Mouse (Mus musculus): ENCODE measurements around the gene Sox12. TPM values are rescaled to one million over a fixed set of nuclear protein-coding genes. Genes with fewer than 3 reads are reported as not detected.

Sox12 gene
- polyA plus RNA-seq, 1 experiment from 2014 or later = 20.7 TPM

DNA sequence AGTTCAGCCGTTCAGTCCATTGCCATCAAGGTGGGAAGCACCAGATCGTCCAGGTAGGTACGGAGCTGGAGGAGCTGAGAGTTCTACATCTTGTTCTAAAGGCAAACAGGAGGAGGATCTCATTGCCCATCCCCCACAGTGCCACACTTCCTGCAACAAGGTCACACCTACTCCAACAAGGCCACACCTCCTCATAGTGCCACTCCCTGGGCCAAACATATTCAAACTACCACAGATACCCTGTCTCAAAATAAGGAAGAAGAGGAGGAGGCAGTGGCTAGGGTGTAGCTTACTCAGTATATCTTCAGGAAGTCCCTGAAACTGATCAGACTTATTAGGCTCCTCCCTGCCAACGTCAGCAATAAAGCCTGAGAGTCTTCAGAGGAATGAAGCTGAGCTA, 13.7 kb downstream of the Sox12 start:
- Histone ChIP-seq H3K9me3 (replicated peaks; ENCODE audit: control insufficient read depth, low read length) (no peaks in the 10 kb centered on the region), H3K27me3 (ENCODE audit: control insufficient read depth, insufficient read depth, low read length) (no peaks in the 10 kb centered on the region), H3K4me3 (ENCODE audit: low read depth, low read length) (no peak overlapping the region), H3K27ac (replicated peaks; ENCODE audit: low read depth, low read length) (no peak overlapping the region), H3K9ac (replicated peaks; ENCODE audit: low read length) (no peak overlapping the region), H3K4me2 (ENCODE audit: low read depth, low read length) (no peak overlapping the region), H3K36me3 (replicated peaks; ENCODE audit: control insufficient read depth, insufficient read depth, low read depth, low read length) (no peaks in the 10 kb centered on the region), H3K4me1 (ENCODE audit: control insufficient read depth, insufficient read depth, low read length) (no peaks in the 10 kb centered on the region)
- DNase-seq (ENCODE audit: low spot score) (no peak), ATAC-seq (replicated peaks; ENCODE audit: insufficient number of reproducible peaks, low FRiP score, low TSS enrichment, low read depth) (no peak)
- 90% methylated on average over 4 of the region's 4 CpGs for WGBS

DNA sequence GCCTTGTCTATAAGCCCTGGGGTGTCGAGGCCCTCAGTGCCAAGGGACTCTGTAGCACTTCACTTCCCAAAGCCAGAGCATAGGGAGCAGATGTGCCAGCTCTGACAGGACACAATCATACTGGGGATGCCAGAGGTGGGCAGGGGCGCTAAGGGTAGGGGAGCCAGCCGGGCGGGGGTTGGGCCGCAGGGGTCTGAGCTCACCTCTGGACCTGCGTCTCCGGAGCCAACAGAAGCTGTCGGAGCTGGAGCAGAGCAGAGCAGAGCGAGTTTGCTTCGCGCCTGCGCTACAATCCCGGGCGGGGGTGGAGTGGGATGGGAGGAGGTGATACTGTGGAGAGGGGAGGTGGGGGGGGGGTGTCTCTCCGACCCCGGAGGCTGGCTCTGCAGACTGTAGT, 21.5 kb downstream of the Sox12 start, which contains the start of gene Nrsn2:
Nrsn2 (minus strand) TSS at position 294 of the 397 bp plus-strand sequence.
- Histone ChIP-seq H3K36me3 (replicated peaks; ENCODE audit: control insufficient read depth, insufficient read depth, low read depth, low read length) (no peaks in the 10 kb centered on the region), H3K9ac (replicated peaks; ENCODE audit: low read length) (peak within 1 kb of the TSS; percentile 37), H3K27me3 (ENCODE audit: control insufficient read depth, insufficient read depth, low read length) (no peaks in the 10 kb centered on the region), H3K4me2 (ENCODE audit: low read depth, low read length) (peak within 1 kb of the TSS; percentile 42), H3K4me3 (ENCODE audit: low read depth, low read length) (0 out of 2 replicates have a peak within 1 kb of the TSS, but pooled peaks have one; percentile 8), H3K27ac (replicated peaks; ENCODE audit: low read depth, low read length) (no peak within 1 kb of the TSS; the same call in 1 of the 2 replicates), H3K9me3 (replicated peaks; ENCODE audit: control insufficient read depth, low read length) (no peaks in the 10 kb centered on the region), H3K4me1 (ENCODE audit: control insufficient read depth, insufficient read depth, low read length) (peaks cover 6% of the 10 kb centered on the region)
- 2% methylated on average over 16 of the region's 16 CpGs for WGBS
- DNase-seq (ENCODE audit: low spot score) (peak; percentile 54), ATAC-seq (replicated peaks; ENCODE audit: insufficient number of reproducible peaks, low FRiP score, low TSS enrichment, low read depth) (peak; percentile 75)

GRCm38 (mm10) chr2:152375652-152376344, 22.1 kb downstream of the Sox12 start:
- no peaks in the 10 kb centered on the region for H3K27me3 ChIP-seq (ENCODE audit: control insufficient read depth, insufficient read depth, low read length)
- H3K9ac ChIP-seq (replicated peaks; ENCODE audit: low read length) = peak overlapping the region; percentile 28
- peaks cover 6% of the 10 kb centered on the region for H3K4me1 ChIP-seq (ENCODE audit: control insufficient read depth, insufficient read depth, low read length)
- no peaks in the 10 kb centered on the region for H3K9me3 ChIP-seq (replicated peaks; ENCODE audit: control insufficient read depth, low read length)
- no peak overlapping the region; the same call in 1 of the 2 replicates for H3K27ac ChIP-seq (replicated peaks; ENCODE audit: low read depth, low read length)
- peak overlapping the region; percentile 42 for H3K4me2 ChIP-seq (ENCODE audit: low read depth, low read length)
- H3K4me3 ChIP-seq (ENCODE audit: low read depth, low read length) = 0 out of 2 replicates have a peak overlapping the region, but pooled peaks have one; percentile 8
- DNase-seq (ENCODE audit: low spot score) (peak; percentile 74), ATAC-seq (replicated peaks; ENCODE audit: insufficient number of reproducible peaks, low FRiP score, low TSS enrichment, low read depth) (peak; percentile 72)
- no peaks in the 10 kb centered on the region for H3K36me3 ChIP-seq (replicated peaks; ENCODE audit: control insufficient read depth, insufficient read depth, low read depth, low read length)
- WGBS = 2% methylated on average over 21 of the region's 21 CpGs

- H3K9ac ChIP-seq (replicated peaks; ENCODE audit: low read length) = no peak overlapping the region
- H3K4me3 ChIP-seq (ENCODE audit: low read depth, low read length) = no peak overlapping the region
- H3K4me2 ChIP-seq (ENCODE audit: low read depth, low read length) = no peak overlapping the region
- no peaks in the 10 kb centered on the region for H3K36me3 ChIP-seq (replicated peaks; ENCODE audit: control insufficient read depth, insufficient read depth, low read depth, low read length)
- H3K9me3 ChIP-seq (replicated peaks; ENCODE audit: control insufficient read depth, low read length) = no peaks in the 10 kb centered on the region
- DNase-seq (ENCODE audit: low spot score) (no peak), ATAC-seq (replicated peaks; ENCODE audit: insufficient number of reproducible peaks, low FRiP score, low TSS enrichment, low read depth) (no peak)
- no peaks in the 10 kb centered on the region for H3K27me3 ChIP-seq (ENCODE audit: control insufficient read depth, insufficient read depth, low read length)
- H3K27ac ChIP-seq (replicated peaks; ENCODE audit: low read depth, low read length) = no peak overlapping the region
- peaks cover 6% of the 10 kb centered on the region for H3K4me1 ChIP-seq (ENCODE audit: control insufficient read depth, insufficient read depth, low read length)
- 82% methylated on average over 9 of the region's 9 CpGs for WGBS
Measured at GRCm38 (mm10) chr2:152373547-152373946, 24.3 kb downstream of the Sox12 start.

DNA sequence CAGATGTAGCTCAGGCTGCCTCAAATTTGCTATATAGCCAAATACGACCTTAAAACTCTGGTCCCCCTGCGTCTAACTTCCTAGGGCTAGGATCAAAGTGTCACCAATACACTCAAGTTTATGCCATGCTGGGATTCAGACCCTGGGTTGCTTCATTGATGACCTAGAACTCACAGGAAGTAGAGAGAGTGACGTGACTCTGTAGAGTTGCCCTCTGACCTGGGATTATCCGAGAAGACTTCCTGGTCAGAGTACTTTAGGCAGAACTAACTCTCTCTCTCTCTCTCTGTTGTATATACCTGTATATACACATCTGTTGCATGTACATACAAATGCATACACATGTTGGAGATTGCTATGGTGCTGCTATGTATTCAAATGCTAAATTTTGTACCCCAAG, 25.2 kb downstream of the Sox12 start:
- ATAC-seq (replicated peaks; ENCODE audit: insufficient number of reproducible peaks, low FRiP score, low TSS enrichment, low read depth) = no peak
- Histone ChIP-seq H3K4me2 (ENCODE audit: low read depth, low read length) (no peak overlapping the region), H3K4me3 (ENCODE audit: low read depth, low read length) (no peak overlapping the region), H3K36me3 (replicated peaks; ENCODE audit: control insufficient read depth, insufficient read depth, low read depth, low read length) (no peaks in the 10 kb centered on the region), H3K9me3 (replicated peaks; ENCODE audit: control insufficient read depth, low read length) (no peaks in the 10 kb centered on the region), H3K9ac (replicated peaks; ENCODE audit: low read length) (no peak overlapping the region), H3K4me1 (ENCODE audit: control insufficient read depth, insufficient read depth, low read length) (peaks cover 6% of the 10 kb centered on the region), H3K27me3 (ENCODE audit: control insufficient read depth, insufficient read depth, low read length) (no peaks in the 10 kb centered on the region), H3K27ac (replicated peaks; ENCODE audit: low read depth, low read length) (no peak overlapping the region)
- WGBS = 58% methylated on average over 4 of the region's 4 CpGs
- no peak for DNase-seq (ENCODE audit: low spot score)

DNA sequence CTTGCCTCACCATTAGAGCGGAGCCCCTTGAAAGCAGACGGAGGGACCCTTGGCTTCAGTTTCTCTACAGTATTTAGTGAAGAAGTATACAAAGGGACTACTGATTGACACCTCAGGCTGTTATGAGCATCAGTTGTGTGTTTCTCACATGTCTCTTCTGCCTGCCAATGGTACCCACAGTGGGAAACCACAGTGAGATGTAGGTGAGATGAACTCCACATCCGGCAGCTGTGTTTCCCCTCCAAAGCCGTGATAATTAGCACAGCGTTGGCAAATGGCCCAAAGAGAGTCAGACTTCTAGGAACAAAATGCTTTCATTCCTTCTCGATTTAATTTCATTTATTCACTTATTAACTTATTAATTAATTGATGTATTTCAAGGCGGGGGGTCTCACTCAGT, 25.8 kb downstream of the Sox12 start:
- H3K4me2 ChIP-seq (ENCODE audit: low read depth, low read length) = no peak overlapping the region
- H3K9me3 ChIP-seq (replicated peaks; ENCODE audit: control insufficient read depth, low read length) = no peaks in the 10 kb centered on the region
- no peaks in the 10 kb centered on the region for H3K27me3 ChIP-seq (ENCODE audit: control insufficient read depth, insufficient read depth, low read length)
- DNase-seq (ENCODE audit: low spot score) (no peak), ATAC-seq (replicated peaks; ENCODE audit: insufficient number of reproducible peaks, low FRiP score, low TSS enrichment, low read depth) (no peak)
- H3K4me1 ChIP-seq (ENCODE audit: control insufficient read depth, insufficient read depth, low read length) = peaks cover 6% of the 10 kb centered on the region
- H3K27ac ChIP-seq (replicated peaks; ENCODE audit: low read depth, low read length) = no peak overlapping the region
- no peak overlapping the region for H3K4me3 ChIP-seq (ENCODE audit: low read depth, low read length)
- WGBS = 87% methylated on average over 7 of the region's 7 CpGs
- no peaks in the 10 kb centered on the region for H3K36me3 ChIP-seq (replicated peaks; ENCODE audit: control insufficient read depth, insufficient read depth, low read depth, low read length)
- no peak overlapping the region for H3K9ac ChIP-seq (replicated peaks; ENCODE audit: low read length)

GRCm38 (mm10) chr2:152368532-152369140, 29.2 kb downstream of the Sox12 start:
- H3K27ac ChIP-seq (replicated peaks; ENCODE audit: low read depth, low read length) = no peak overlapping the region
- H3K4me1 ChIP-seq (ENCODE audit: control insufficient read depth, insufficient read depth, low read length) = no peaks in the 10 kb centered on the region
- no peaks in the 10 kb centered on the region for H3K27me3 ChIP-seq (ENCODE audit: control insufficient read depth, insufficient read depth, low read length)
- H3K4me3 ChIP-seq (ENCODE audit: low read depth, low read length) = no peak overlapping the region
- DNase-seq (ENCODE audit: low spot score) (peak; percentile 76), ATAC-seq (replicated peaks; ENCODE audit: insufficient number of reproducible peaks, low FRiP score, low TSS enrichment, low read depth) (0 out of 2 replicates have a peak, but pooled peaks have one; percentile 14)
- no peak overlapping the region for H3K4me2 ChIP-seq (ENCODE audit: low read depth, low read length)
- no peak overlapping the region for H3K9ac ChIP-seq (replicated peaks; ENCODE audit: low read length)
- no peaks in the 10 kb centered on the region for H3K9me3 ChIP-seq (replicated peaks; ENCODE audit: control insufficient read depth, low read length)
- WGBS = 30% methylated on average over 14 of the region's 14 CpGs
- no peaks in the 10 kb centered on the region for H3K36me3 ChIP-seq (replicated peaks; ENCODE audit: control insufficient read depth, insufficient read depth, low read depth, low read length)

GRCm38 (mm10) chr2:152367917-152368316, 29.9 kb downstream of the Sox12 start:
- 90% methylated on average over 5 of the region's 5 CpGs for WGBS
- H3K4me1 ChIP-seq (ENCODE audit: control insufficient read depth, insufficient read depth, low read length) = no peaks in the 10 kb centered on the region
- no peak overlapping the region for H3K9ac ChIP-seq (replicated peaks; ENCODE audit: low read length)
- H3K4me2 ChIP-seq (ENCODE audit: low read depth, low read length) = no peak overlapping the region
- H3K4me3 ChIP-seq (ENCODE audit: low read depth, low read length) = no peak overlapping the region
- H3K36me3 ChIP-seq (replicated peaks; ENCODE audit: control insufficient read depth, insufficient read depth, low read depth, low read length) = no peaks in the 10 kb centered on the region
- no peak overlapping the region for H3K27ac ChIP-seq (replicated peaks; ENCODE audit: low read depth, low read length)
- H3K27me3 ChIP-seq (ENCODE audit: control insufficient read depth, insufficient read depth, low read length) = no peaks in the 10 kb centered on the region
- no peaks in the 10 kb centered on the region for H3K9me3 ChIP-seq (replicated peaks; ENCODE audit: control insufficient read depth, low read length)
- DNase-seq (ENCODE audit: low spot score) (no peak), ATAC-seq (replicated peaks; ENCODE audit: insufficient number of reproducible peaks, low FRiP score, low TSS enrichment, low read depth) (no peak)

Measured in embryonic facial prominence, embryonic 11.5 days (tissue).